Mouse (Mus musculus): ENCODE data around the gene Hoxb9.

GRCm38 (mm10) chr11:96320688-96321087 lies 49.4 kb downstream of the Hoxb9 start:
- TF ChIP-seq HCFC1 (IDR thresholded peaks at IDR 0.05; ENCODE audit: borderline replicate concordance, insufficient read depth, low read length) (no peak), ZC3H11A (IDR thresholded peaks at IDR 0.05; ENCODE audit: borderline replicate concordance, low read depth, low read length) (no peak), CHD2 (IDR thresholded peaks at IDR 0.05; ENCODE audit: low read depth, low read length) (no peak), ZNF384 (IDR thresholded peaks at IDR 0.05; ENCODE audit: low read depth, low read length) (no peak)

All from ES-E14 (cell line).